Mouse (Mus musculus) heart, postnatal 0 days (tissue): ENCODE measurements at regions not wholly inside any gene's neighbourhood (a gene's known extent, or its start where the extent isn't known, plus 50 kb on each side); places are given as distances from the start of the nearest gene placed in this dataset.
"Not testable (repeated sequence)": the region's sequence is repeated elsewhere in the genome, so short reads cannot be mapped to it uniquely, and the experiment has no call there.

Experiments used
- CTCF ChIP-seq: IDR thresholded peaks from 2 replicates; pipeline ENCODE4 v1.5.1; 2016; ENCODE audit warnings: antibody characterized with exemption, control low read depth, low read depth
- EP300 ChIP-seq: IDR thresholded peaks from 2 replicates; pipeline ENCODE4 v1.6.1; 2016; ENCODE audit warnings: antibody characterized with exemption, low read depth

DNA sequence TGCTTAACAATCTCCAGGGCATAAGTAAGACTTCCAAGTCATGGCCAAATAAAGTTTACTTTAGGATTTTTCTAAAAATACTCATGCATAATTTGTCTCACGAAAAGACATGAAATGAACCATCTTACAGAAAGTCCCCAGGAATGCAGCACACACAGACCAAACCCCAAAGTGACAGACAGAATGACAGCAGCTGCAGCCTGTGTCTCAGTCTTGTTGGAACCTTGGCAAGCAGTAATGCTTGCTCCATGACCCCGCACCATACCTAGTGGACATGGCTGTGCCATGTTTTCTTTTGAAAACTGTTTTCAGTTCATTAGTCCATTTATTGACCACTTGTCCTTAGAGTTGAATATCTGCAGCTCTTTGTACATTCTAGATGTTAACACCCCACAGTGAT lies 191.1 kb downstream of the Gm906 start:
- not testable (repeated sequence) for TF ChIP-seq CTCF, EP300
